Mouse (Mus musculus): Measurements from ENCODE around the gene Hbb-bh2. TPM values are rescaled to one million over a fixed set of nuclear protein-coding genes. Genes with fewer than 3 reads are reported as not detected.
"Not testable (repeated sequence)": the region's sequence is repeated elsewhere in the genome, so short reads cannot be mapped to it uniquely, and the experiment has no call there.

The Hbb-bh2 gene
- total and polyA plus RNA-seq, 3 experiments = not detected

- no peaks in the 10 kb centered on the region for H3K27me3 ChIP-seq (ENCODE audit: control insufficient read depth, insufficient read depth, low read length)
- intact Hi-C loops (cut with DNase I) = no loop called here
- no peaks in the 10 kb centered on the region for H3K4me1 ChIP-seq (ENCODE audit: control insufficient read depth, insufficient read depth, low read length)
- no peak overlapping the region for H3K4me3 ChIP-seq
- no peaks in the 10 kb centered on the region for H3K36me3 ChIP-seq (ENCODE audit: control insufficient read depth, insufficient read depth, low read length)
- no peak for TF ChIP-seq EP300 (IDR thresholded peaks at IDR 0.05; ENCODE audit: insufficient read depth, low read depth, low read length)
- no peak for TF ChIP-seq POLR2A (IDR thresholded peaks at IDR 0.05; ENCODE audit: insufficient read depth, low read depth, low read length)
- no peak for TF ChIP-seq CTCF (IDR thresholded peaks at IDR 0.05)
- no peak for DNase-seq
- no peak overlapping the region for H3K9ac ChIP-seq (ENCODE audit: low read depth, low read length)
- no peak overlapping the region for H3K27ac ChIP-seq
- 79% methylated on average over 3 of the region's 3 CpGs for WGBS
- H3K79me2 ChIP-seq (replicated peaks; ENCODE audit: control insufficient read depth, insufficient read depth, low read length) = no peaks in the 10 kb centered on the region
Measured at GRCm38 (mm10) chr7:103825536-103826254, 14.6 kb downstream of the Hbb-bh2 start.

GRCm38 (mm10) chr7:103824597-103824996 is 15.7 kb downstream of the Hbb-bh2 start:
- H3K36me3 ChIP-seq (ENCODE audit: control insufficient read depth, insufficient read depth, low read length) = no peaks in the 10 kb centered on the region
- no peak for TF ChIP-seq POLR2A (IDR thresholded peaks at IDR 0.05; ENCODE audit: insufficient read depth, low read depth, low read length)
- no peak for TF ChIP-seq EP300 (IDR thresholded peaks at IDR 0.05; ENCODE audit: insufficient read depth, low read depth, low read length)
- TF ChIP-seq CTCF (IDR thresholded peaks at IDR 0.05) = no peak
- WGBS = 80% methylated on average over 2 of the region's 2 CpGs
- H3K27me3 ChIP-seq (ENCODE audit: control insufficient read depth, insufficient read depth, low read length) = no peaks in the 10 kb centered on the region
- no peaks in the 10 kb centered on the region for H3K4me1 ChIP-seq (ENCODE audit: control insufficient read depth, insufficient read depth, low read length)
- intact Hi-C loops (cut with DNase I) = no loop called here
- no peak overlapping the region for H3K4me3 ChIP-seq
- no peak for DNase-seq
- H3K9ac ChIP-seq (ENCODE audit: low read depth, low read length) = no peak overlapping the region
- no peak overlapping the region for H3K27ac ChIP-seq
- no peaks in the 10 kb centered on the region for H3K79me2 ChIP-seq (replicated peaks; ENCODE audit: control insufficient read depth, insufficient read depth, low read length)

GRCm38 (mm10) chr7:103815085-103815484 is 25.2 kb downstream of the Hbb-bh2 start:
- H3K27ac ChIP-seq; H3K9ac ChIP-seq (ENCODE audit: low read depth, low read length); DNase-seq; H3K27me3 ChIP-seq (ENCODE audit: control insufficient read depth, insufficient read depth, low read length); H3K4me3 ChIP-seq; H3K4me1 ChIP-seq (ENCODE audit: control insufficient read depth, insufficient read depth, low read length); H3K36me3 ChIP-seq (ENCODE audit: control insufficient read depth, insufficient read depth, low read length); intact Hi-C loops (cut with DNase I); H3K79me2 ChIP-seq (replicated peaks; ENCODE audit: control insufficient read depth, insufficient read depth, low read length): not testable (repeated sequence)
- no CpG with 5 or more reads among the region's 2 CpGs for WGBS

- TF ChIP-seq POLR2A (IDR thresholded peaks at IDR 0.05; ENCODE audit: insufficient read depth, low read depth, low read length) = no peak
- no peak for TF ChIP-seq EP300 (IDR thresholded peaks at IDR 0.05; ENCODE audit: insufficient read depth, low read depth, low read length)
- TF ChIP-seq CTCF (IDR thresholded peaks at IDR 0.05) = no peak
- Histone ChIP-seq H3K9ac (ENCODE audit: low read depth, low read length) (no peak within 1 kb of the TSS), H3K4me3 (no peak within 1 kb of the TSS), H3K27me3 (ENCODE audit: control insufficient read depth, insufficient read depth, low read length) (no peaks in the 10 kb centered on the region), H3K79me2 (replicated peaks; ENCODE audit: control insufficient read depth, insufficient read depth, low read length) (no peaks in the 10 kb centered on the region), H3K36me3 (ENCODE audit: control insufficient read depth, insufficient read depth, low read length) (no peaks in the 10 kb centered on the region), H3K27ac (no peak within 1 kb of the TSS), H3K4me1 (ENCODE audit: control insufficient read depth, insufficient read depth, low read length) (no peaks in the 10 kb centered on the region)
- no peak for DNase-seq
- intact Hi-C loops (cut with DNase I) = no loop called here
- WGBS = 86% methylated on average over 3 of the region's 3 CpGs
Measured at GRCm38 (mm10) chr7:103813766-103814165, 26.6 kb downstream of the Hbb-bh2 start, which contains the start of gene Hbb-bt. Hbb-bt (minus strand) TSS chr7:103813996.

- H3K27me3 ChIP-seq (ENCODE audit: control insufficient read depth, insufficient read depth, low read length); H3K9ac ChIP-seq (ENCODE audit: low read depth, low read length); H3K79me2 ChIP-seq (replicated peaks; ENCODE audit: control insufficient read depth, insufficient read depth, low read length); H3K4me3 ChIP-seq; DNase-seq; H3K36me3 ChIP-seq (ENCODE audit: control insufficient read depth, insufficient read depth, low read length); intact Hi-C loops (cut with DNase I); H3K4me1 ChIP-seq (ENCODE audit: control insufficient read depth, insufficient read depth, low read length); H3K27ac ChIP-seq: not testable (repeated sequence)
- WGBS = no CpG with 5 or more reads among the region's 3 CpGs
Measured at GRCm38 (mm10) chr7:103813152-103813551, 27.2 kb downstream of the Hbb-bh2 start.

- no peak for DNase-seq
- Histone ChIP-seq H3K9ac (ENCODE audit: low read depth, low read length) (no peak overlapping the region), H3K27ac (no peak overlapping the region), H3K4me3 (no peak overlapping the region), H3K4me1 (ENCODE audit: control insufficient read depth, insufficient read depth, low read length) (no peaks in the 10 kb centered on the region), H3K27me3 (ENCODE audit: control insufficient read depth, insufficient read depth, low read length) (no peaks in the 10 kb centered on the region), H3K79me2 (replicated peaks; ENCODE audit: control insufficient read depth, insufficient read depth, low read length) (no peaks in the 10 kb centered on the region), H3K36me3 (ENCODE audit: control insufficient read depth, insufficient read depth, low read length) (no peaks in the 10 kb centered on the region)
- no peak for TF ChIP-seq EP300 (IDR thresholded peaks at IDR 0.05; ENCODE audit: insufficient read depth, low read depth, low read length)
- TF ChIP-seq POLR2A (IDR thresholded peaks at IDR 0.05; ENCODE audit: insufficient read depth, low read depth, low read length) = no peak
- WGBS = 25% methylated on average over 1 of the region's 1 CpGs
- intact Hi-C loops (cut with DNase I) = no loop called here
Measured at GRCm38 (mm10) chr7:103812174-103812573, 28.1 kb downstream of the Hbb-bh2 start.
